Mouse (Mus musculus): ENCODE data around the gene Trappc3l. TPM values are rescaled to one million over a fixed set of nuclear protein-coding genes. Genes with fewer than 3 reads are reported as not detected.

Trappc3l gene
- total RNA-seq, 2 experiments from 2014 or later = 0.39 TPM; not detected in 1

GRCm38 (mm10) chr10:34111964-34112738 is 74.8 kb downstream of the Trappc3l start:
- no peak for TF ChIP-seq CTCF (conservative IDR thresholded peaks at IDR 0.05)
- Histone ChIP-seq H3K27ac (no peak overlapping the region), H3K4me3 (no peak overlapping the region)
- DNase-seq (ENCODE audit: low spot score in 2 of 2) = no peak

DNA sequence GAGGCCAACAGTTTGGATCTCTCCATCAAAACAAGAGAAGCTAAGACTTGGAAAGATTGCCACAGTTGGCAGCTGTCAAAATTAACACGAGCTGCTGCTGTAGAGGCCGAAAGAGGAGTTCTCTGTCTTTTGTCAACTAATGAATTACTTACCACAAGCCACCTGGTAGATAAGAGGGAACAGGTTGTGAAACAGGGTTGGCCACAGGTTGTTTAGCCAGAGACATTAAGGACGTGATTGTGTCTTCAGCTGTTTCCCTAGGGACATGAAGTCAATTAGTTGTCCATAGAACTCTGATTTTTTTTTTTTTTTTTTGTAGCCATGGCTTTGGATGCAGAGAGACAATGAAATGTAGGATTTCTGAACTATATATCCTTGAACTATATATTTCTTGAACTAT is 79.7 kb downstream of the Trappc3l start:
- TF ChIP-seq CTCF (conservative IDR thresholded peaks at IDR 0.05) = no peak
- Histone ChIP-seq H3K27ac (no peak overlapping the region), H3K4me3 (no peak overlapping the region)
- no peak for DNase-seq (ENCODE audit: low spot score in 2 of 2)

DNA sequence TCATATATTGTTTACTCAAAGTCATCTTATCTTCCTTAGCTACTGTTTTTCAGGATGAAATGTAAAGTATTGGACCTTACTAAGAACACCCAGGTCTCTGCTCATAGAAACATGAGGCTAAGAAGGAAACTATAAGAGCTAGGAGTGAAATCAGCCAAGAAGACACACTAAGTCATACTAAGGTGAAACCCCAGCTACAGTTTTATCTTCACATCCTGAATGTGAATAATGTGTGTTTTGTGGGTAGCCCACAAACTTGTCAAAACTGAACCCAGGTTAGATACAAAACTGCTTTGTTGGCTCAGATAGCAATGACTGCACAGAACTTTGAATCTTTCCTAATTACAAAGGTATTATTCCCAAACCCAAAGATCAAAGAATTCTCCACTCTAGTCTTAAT is 80.4 kb downstream of the Trappc3l start:
- DNase-seq (ENCODE audit: low spot score in 2 of 2) = no peak
- H3K4me3 ChIP-seq = no peak overlapping the region
- TF ChIP-seq CTCF (conservative IDR thresholded peaks at IDR 0.05) = no peak
- H3K27ac ChIP-seq = no peak overlapping the region

GRCm38 (mm10) chr10:34118421-34118820 is 81.0 kb downstream of the Trappc3l start:
- DNase-seq (ENCODE audit: low spot score in 2 of 2) = no peak
- Histone ChIP-seq H3K4me3 (no peak overlapping the region), H3K27ac (no peak overlapping the region)
- TF ChIP-seq CTCF (conservative IDR thresholded peaks at IDR 0.05) = no peak

GRCm38 (mm10) chr10:34127392-34128378 is 90.3 kb downstream of the Trappc3l start, which contains the start of gene Calhm6:
Gene Calhm6, minus strand, starts transcription at chr10:34127984.
- TF ChIP-seq CTCF (conservative IDR thresholded peaks at IDR 0.05) = no peak
- DNase-seq (ENCODE audit: low spot score in 2 of 2) = peak; percentile 7 to 33
- H3K27ac ChIP-seq = peak within 1 kb of the TSS; percentile 5; the same call in 1 of the 2 replicates
- H3K4me3 ChIP-seq = peak within 1 kb of the TSS; percentile 54

GRCm38 (mm10) chr10:34128391-34128790 is 91.0 kb downstream of the Trappc3l start:
- no peak for TF ChIP-seq CTCF (conservative IDR thresholded peaks at IDR 0.05)

DNA sequence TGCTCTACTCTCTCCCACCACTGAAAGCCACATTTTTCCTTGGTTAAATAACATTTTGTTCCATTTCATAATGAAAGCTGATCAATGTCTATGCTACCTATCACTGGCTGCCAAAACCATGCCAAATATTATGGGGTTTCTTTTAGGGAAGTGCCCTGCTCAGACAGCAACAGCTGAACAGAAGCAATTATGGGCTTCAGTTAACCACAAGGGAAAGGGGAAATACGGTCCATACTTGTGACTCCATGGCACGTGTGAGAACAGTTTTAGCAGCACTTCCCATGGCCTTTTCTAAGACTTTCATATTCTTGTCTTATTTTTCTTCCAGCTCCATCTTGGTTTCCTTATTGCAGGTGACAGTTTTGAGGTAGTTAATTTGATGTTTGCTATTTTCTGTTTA is 94.0 kb downstream of the Trappc3l start:
- DNase-seq (ENCODE audit: low spot score in 2 of 2) = no peak
- no peak; the same call in 1 of the 2 replicates for TF ChIP-seq CTCF (conservative IDR thresholded peaks at IDR 0.05)
- no peak overlapping the region for H3K27ac ChIP-seq

More at GRCm38 (mm10) chr10:34128391-34128790, 91.0 kb downstream of the Trappc3l start:
- no peak for DNase-seq (ENCODE audit: low spot score in 2 of 2)
- H3K27ac ChIP-seq = no peak overlapping the region
- H3K4me3 ChIP-seq = no peak overlapping the region

DNA sequence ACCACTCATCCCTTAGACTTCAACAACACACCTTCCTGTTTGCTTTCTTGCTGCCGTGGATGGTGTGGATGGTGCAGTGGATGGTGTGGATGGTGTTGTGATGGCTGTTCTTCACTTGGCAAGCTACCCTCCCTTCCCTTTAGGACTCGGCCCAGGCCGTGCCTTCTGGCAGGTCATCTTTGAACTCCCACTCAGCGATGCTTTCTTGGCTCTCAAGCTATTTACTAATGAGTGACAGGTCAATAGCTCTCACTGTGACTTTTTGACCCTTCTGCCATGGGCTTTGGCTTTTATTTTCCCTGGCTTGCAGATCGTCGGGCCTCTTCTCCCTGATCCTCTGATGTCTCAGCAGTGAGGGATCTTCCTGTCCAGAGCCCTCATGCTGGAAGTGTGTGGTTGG is 99.0 kb downstream of the Trappc3l start:
- Histone ChIP-seq H3K4me3 (no peak overlapping the region), H3K27ac (no peak overlapping the region)
- no peak for DNase-seq (ENCODE audit: low spot score in 2 of 2)
- TF ChIP-seq CTCF (conservative IDR thresholded peaks at IDR 0.05) = no peak

More for the DNA sequence above, 94.0 kb downstream of the Trappc3l start:
- no peak overlapping the region for H3K4me3 ChIP-seq

DNA sequence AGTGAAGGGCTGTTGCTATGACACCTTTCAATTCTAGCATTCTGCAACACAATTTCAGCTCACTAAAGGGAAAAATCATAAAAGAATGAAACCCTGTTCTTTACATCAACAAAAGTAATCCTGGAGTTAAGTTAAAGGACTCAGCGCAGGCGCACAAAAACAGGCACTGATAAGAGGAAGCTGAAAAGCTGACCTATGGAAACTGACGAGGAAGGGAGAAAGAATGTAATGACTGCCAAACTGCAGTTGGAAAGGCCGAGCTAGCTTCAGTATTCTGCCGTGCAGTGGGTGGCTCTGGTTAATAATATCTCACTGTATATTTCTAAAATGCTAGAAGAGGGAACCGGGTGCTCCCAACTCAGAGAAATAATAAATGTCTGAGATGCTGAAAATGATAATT is 100.6 kb downstream of the Trappc3l start:
- no peak for TF ChIP-seq CTCF (conservative IDR thresholded peaks at IDR 0.05)
- Histone ChIP-seq H3K4me3 (no peak overlapping the region), H3K27ac (peak overlapping the region; percentile 61)
- no peak for DNase-seq (ENCODE audit: low spot score in 2 of 2)

- no peak overlapping the region for H3K4me3 ChIP-seq
- no peak for DNase-seq (ENCODE audit: low spot score in 2 of 2)
- no peak for TF ChIP-seq CTCF (conservative IDR thresholded peaks at IDR 0.05)
- H3K27ac ChIP-seq = no peak overlapping the region
These were observed 102.4 kb downstream of the Trappc3l start for GRCm38 (mm10) chr10:34139768-34140167.

DNA sequence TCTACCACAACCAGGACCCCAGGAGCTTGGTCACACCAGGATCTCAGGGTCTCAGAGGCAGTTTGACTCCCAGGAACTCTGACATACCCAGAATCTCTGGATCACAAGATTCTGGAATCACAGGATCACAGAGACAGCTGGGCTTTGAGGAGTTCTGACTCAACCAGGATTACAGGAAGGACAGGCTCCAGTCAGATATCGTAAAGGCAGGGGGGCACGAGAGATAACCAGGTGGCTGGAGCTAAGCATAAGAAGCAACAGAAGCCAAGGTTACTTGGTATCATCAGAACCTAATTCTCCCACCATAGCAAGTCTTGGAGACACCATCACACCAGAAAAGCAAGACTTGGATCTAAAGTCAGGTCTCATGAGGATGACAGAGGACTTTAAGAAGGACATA is 104.3 kb downstream of the Trappc3l start:
- DNase-seq (ENCODE audit: low spot score in 2 of 2) = no peak
- H3K4me3 ChIP-seq = no peak overlapping the region
- no peak overlapping the region for H3K27ac ChIP-seq
- TF ChIP-seq CTCF (conservative IDR thresholded peaks at IDR 0.05) = no peak

- no peak overlapping the region for H3K27ac ChIP-seq
These were observed 112.4 kb downstream of the Trappc3l start for GRCm38 (mm10) chr10:34149772-34150171.

DNA sequence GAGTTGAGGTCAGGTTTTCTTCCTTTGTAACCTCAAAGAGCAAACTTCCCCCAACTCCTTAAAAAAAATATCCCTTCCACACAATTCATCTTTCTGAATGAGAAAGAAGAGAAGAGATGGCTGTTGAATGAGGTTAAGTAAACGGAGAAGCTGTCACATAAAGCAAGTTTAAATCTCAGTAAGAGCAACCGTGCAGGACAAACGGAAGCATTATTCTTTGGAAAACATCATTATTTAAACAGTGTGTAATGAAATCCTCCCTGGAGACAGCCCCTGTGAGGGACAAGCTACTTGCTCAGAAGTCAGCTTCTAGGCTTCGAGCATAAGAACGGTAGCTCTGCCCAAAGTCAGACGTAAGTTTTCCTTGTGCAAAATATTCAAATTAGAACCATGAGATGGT is 113.1 kb downstream of the Trappc3l start:
- TF ChIP-seq CTCF (conservative IDR thresholded peaks at IDR 0.05) = no peak
- H3K4me3 ChIP-seq = no peak overlapping the region

More at GRCm38 (mm10) chr10:34149772-34150171, 112.4 kb downstream of the Trappc3l start:
- no peak for TF ChIP-seq CTCF (conservative IDR thresholded peaks at IDR 0.05)
- no peak for DNase-seq (ENCODE audit: low spot score in 2 of 2)
- no peak overlapping the region for H3K4me3 ChIP-seq

More for the DNA sequence above, 113.1 kb downstream of the Trappc3l start:
- no peak for DNase-seq (ENCODE audit: low spot score in 2 of 2)
- H3K27ac ChIP-seq = no peak overlapping the region

Measured in layer of hippocampus, adult 2 months (tissue).